Mouse (Mus musculus) subcutaneous adipose tissue, adult 2 months (tissue): Measurements from ENCODE around the gene Chrnb1. TPM values are rescaled to one million over a fixed set of nuclear protein-coding genes. Genes with fewer than 3 reads are reported as not detected.

Experiments
- polyA plus RNA-seq: library from polyadenylated mRNA; depleted of rRNA; stranded (reverse); fragments of >200 nt; gene quantifications from 2 replicates; pipeline ENCODE4 v1.2.3, GENCODE M21; 2012; ENCODE audit warnings: low replicate concordance; rRNA removed

Chrnb1 gene
- 15.3 and 30.1 TPM in 2 replicates for polyA plus RNA-seq

DNA sequence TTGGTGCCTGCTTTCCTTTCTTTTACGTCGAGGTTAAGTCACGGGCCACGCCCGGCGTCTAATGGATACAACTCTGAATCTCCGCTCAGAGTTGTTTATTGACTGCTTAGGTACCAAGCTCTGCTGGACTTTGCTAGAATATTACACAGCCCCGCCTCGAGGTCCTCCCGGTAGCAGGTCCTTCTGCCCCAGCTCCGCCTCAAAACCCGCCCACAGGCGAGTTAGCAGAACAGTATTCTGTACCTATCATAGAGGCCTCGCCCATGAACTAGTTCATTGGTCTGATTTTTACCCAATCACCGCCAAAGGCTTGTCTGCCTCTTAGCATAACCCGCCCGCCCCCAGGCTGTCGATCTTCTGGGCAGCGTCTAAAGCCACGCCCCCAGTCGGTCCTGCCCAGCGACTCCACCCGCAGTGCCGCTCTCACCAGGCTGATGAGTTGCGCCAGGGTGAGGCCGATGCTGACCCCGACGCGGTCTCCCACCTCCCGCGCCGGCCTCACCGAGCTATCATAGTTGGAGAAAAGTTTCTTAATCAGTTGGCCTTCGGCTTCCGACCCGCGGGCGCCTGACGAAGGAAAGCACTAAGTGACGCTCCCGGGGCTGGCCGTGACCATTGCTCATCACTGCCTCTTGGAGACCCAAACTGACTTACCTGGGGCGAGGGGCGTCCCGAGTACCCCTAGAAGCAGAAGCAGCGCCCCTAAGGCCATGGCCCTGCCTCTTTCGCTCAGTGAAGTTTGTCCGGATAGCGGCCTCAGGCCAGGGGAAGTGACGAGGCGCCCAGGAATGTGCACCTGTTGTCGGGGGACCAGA lies at the start of gene Chrnb1:
Gene Chrnb1, minus strand, starts transcription at position 776 of the 815 bp plus-strand sequence.

DNA sequence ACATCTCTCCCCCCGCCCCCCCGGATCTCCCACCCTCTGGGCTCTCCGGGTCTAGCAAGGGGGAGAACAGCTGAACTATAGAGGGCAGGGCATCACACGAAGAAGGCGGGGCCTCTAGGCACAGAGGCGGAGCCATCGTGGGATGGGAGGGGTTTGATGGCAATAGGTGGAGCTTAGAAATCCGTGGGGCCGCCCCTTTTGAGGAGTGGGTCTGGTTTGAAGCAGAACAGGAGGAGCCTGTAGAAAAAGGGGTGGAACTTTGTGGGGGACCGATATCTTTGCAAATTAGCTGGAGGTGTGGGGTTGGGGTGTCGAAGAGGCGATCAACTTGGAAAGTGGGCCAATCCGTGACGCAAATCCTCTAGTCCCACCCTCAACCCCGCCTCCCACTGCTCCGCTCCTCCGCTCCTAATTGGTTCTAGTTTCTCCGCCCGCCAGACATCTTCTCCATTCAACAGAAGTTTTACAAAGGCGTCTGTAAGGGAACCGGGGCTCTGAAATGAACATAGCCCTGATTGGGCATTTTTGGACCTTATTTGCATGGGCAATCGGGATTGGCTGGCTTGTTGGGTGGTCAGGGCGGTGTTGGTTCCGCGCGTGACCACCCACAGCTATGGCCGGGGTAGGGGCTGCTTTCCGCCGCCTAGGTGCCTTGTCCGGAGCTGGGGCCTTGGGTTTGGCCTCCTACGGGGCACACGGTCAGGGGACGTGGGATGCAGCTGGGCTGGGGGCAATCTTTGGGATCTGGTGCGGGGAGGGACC lies 42.4 kb upstream of the Chrnb1 start, which contains the start of gene Tmem256:
Gene Tmem256, plus strand, starts transcription at position 563 of the 762 bp plus-strand sequence.

DNA sequence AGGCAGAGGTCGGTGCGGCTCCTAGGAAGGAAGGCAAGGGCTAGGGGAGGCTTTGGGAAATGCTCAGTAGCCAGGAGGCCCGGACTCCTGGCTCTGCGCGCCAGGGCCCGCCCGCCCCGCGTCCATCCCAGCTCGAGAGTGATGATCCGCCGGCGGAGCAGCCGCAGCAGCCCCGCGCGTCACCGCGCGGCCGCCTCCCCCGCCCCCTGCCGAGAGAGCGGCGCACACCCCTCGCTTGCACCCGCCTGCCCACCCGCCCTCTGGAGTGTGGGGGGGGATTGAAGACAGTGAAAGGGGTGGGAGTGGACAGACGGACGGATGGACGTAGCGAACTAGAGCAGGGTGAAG lies 41.8 kb upstream of the Chrnb1 start, which contains the start of gene Nlgn2:
Gene Nlgn2, minus strand, starts transcription at position 181 of the 348 bp plus-strand sequence.

DNA sequence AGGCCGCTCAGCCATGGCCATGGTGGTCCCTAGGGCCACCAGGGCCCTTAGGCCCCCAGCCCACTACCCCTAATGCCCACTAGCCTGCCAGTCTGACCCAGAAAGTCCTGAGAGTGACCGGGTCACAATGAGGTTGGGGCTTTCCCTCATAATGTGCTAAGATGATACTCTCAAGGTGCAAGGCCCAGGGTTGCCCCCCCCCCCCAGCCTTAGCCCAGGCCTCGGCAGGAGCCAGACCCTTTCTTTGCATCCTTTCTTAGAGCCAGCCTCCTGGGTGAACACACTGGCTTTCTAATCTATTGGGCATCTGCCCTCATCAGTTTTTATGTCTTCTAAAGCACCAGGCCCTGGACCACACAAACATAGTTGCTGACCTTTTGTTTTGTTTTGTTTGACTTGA lies 26.3 kb upstream of the Chrnb1 start, which contains the start of gene Spem1:
Gene Spem1, minus strand, starts transcription at position 101 of the 400 bp plus-strand sequence.

DNA sequence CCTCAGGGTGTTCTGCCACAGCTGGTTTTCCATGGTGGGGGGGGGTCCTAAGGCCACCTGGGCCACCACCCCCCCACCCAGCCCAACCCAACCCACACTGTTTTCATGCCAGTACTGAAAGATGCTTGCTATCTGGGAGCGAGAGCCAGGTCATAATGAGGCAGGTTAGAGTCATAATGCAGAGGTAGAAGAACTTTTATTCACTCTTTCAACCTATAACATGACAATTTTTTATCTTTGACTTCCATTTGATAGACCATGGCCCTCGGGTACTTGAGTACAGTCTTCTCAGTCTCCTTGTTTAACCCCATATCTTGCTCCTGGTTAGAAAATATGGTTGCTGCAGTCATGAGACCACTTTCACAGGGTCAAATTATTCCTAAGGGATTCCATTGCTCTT lies 22.6 kb upstream of the Chrnb1 start, which contains the start of gene Spem2:
Gene Spem2, minus strand, starts transcription at position 101 of the 400 bp plus-strand sequence.

DNA sequence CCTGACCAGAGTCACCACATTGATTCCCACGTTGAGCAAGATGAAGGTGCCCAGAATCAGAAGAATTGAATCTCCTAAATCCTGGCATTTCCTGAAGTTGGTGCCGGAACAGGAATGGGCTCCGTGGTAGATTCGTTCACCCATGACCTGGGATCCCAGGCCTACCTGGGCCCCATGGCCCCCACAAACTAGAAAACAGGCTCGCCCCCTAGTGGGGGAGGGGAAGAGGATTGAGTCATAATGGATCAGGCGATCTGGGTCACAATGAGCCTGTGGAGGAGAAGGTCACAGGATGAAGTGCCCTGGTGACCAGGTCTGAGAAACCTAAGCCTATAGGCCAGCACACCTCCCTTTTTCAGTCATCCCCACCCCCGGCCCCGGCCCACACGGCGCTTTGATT lies 19.4 kb upstream of the Chrnb1 start, which contains the start of gene Gm39566:
Gene Gm39566, minus strand, starts transcription at position 144 of the 400 bp plus-strand sequence.

DNA sequence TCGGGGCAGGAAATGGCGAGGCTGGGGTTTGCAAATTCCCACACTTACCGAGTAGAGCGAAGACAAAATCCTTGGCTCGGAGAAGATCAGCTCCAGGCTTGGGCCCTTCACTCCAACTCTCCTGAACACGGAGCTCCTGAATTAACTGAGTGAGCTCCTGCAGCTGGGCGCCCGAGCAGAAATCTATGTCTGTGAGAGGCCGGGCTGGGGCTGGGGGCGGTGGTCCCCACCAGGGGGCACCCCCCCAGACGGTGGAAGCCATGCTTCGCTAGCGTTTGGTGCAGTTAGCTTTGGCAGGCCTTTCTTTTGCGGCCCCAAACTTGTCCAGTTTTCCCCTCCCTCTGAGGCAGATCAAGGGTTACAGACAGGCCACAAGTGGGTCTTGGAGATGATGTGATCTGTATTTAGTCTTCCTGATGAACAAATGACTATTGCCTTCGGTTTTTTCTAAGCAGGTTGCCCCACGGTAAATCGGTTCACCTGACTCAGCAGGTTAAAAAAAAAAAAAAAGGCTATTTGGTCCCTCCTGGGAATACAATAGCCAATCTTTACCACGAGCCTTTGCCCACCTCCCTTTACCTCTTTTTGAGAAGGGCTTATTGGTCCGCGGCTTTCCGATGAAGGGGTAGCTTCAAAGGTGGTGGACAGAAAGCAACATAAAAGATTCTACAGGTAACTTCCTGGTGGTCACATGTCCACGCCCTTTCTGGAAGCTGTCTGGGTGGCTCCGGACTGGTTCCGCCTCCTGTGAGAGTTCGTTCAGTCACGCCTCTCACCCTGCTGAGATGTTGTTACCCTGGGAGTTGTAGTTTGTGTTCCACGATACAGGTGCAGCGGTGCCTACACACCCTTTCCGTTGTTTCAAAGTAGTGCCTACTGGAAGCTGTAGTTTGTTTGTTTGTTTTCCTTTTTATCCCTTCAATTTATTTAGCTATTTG lies 9.5 kb upstream of the Chrnb1 start, which contains the start of gene Tmem102:
Gene Tmem102, minus strand, starts transcription at position 653 of the 938 bp plus-strand sequence.

DNA sequence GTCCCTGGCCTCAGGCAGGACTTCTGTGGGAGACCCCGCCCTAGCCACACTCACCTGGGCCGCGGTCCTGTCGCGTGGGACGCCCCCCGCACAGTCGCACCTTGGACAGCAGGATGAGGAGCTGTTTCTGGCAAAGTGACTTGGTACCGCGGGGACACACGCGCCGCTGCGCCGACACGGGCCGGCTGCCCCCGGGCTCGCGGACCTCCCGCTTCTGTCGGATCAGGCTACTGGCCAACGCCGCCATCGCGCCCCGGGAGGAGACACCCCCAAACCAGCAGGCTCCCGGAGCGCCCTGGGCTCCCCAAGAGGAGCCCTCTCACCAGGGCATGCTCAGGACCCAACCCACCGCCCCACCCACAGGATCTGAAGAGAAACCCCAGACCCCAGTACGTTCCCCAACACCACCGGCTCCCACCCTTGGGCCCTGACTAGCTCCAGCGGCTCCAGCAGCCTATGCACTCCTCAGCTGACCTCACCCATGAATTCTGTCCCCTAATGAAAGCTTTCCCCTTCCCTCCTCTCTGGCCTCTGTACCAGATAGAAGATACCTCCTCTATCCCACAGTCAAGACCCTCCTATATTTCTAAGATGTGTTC lies 5.7 kb upstream of the Chrnb1 start, which contains the start of gene Fgf11:
Gene Fgf11, minus strand, starts transcription at position 479 of the 599 bp plus-strand sequence.

DNA sequence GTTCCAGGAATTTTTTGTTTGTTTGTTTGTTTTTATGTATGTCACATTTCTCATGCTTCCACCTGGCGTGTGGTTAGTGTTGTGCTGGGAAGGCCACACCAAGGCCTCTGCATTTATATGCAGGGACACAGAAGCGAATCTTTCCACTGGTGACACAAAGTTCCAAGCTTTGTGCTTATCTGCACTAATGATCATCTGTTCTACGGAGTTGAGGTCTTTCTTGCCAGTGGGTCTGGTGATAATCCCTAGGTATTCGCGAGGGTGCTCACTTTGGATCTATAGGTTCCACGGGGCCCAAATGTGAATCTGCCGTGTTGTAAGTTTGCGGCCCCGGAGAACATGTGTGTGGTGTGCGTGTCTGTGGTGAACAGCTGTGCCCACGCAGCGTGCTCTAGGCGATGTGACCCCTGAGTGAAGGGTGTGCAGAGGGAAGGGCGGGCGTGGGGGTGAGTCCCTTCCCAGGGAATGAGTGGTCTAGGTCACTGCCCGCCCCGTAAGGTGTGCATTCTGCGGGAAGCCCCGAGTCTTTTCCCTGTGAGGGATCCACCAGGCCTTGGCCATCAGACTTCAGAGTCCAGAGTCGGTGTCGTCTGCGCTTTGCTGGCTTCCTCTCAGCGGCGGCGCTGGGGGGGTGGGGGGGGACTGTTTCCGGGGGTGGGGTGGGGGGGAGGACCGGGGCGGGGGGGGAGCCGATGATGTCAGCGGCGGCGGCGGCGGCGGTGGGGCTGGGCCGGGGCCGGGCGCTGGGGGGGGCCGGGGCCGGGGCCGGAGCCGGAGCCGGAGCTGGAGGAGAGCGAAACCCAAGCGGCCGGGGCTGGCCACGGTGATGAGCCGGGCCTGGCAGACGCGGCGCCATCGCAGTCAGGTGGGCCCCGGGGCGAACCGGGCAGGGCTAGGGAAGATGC lies 30.3 kb downstream of the Chrnb1 start, which contains the start of gene Zbtb4:
Gene Zbtb4, plus strand, starts transcription at position 692 of the 905 bp plus-strand sequence.

DNA sequence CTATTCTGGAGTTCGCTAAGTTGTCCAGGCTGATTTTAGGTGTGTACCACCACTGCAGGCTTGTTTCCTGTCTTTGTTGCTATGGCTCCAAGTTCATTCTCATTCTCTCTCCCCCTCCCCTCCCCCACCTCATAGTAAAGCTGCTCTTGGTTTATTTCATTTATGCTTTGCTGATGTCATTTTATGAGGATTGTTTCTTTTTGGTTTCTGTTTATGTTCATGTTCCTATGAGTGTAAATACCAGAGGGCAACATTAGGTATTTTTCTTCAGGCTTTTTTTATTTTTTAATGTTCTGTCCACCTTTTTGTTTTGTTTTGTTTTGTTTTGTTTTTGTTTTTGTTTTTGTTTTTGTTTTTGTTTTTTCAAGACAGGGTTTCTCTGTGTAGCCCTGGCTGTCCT lies 33.9 kb downstream of the Chrnb1 start, which contains the start of gene Slc35g3:
Gene Slc35g3, minus strand, starts transcription at position 101 of the 400 bp plus-strand sequence.

DNA sequence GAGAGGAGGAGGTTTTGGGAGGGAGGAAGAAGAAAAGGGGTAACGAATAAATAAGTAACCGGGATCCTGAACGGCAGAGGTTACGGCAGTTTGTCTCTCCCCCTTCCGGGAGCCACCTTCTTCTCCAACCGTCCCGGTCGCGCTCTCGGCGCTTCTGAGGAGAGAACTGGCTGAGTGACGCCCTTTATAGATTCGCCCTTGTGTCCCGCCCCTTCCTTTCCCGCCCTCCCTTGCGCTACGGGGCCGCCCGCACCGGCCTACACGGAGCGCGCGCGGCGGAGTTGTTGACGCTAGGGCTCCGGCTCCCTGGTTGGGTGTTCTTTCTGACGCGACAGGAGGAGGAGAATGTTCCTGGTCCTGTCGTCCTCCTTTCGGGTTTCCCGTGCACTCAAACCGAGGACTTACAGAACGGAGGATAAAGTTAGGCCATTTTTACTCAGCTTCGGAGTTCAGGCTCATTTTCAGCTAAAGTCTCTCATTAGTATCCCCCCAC lies 37.2 kb downstream of the Chrnb1 start, which contains the start of gene Polr2a:
Gene Polr2a, minus strand, starts transcription at position 160 of the 493 bp plus-strand sequence.

Other genes starting within 250 kb of the Chrnb1 start
- 0.29 and 1.4 TPM in 2 replicates for gene Dnah2, start 246.8 kb downstream of the Chrnb1 start, polyA plus RNA-seq
- 0.49 and 29.6 TPM in 2 replicates for gene Efnb3, start 235.7 kb downstream of the Chrnb1 start, polyA plus RNA-seq
- 15.8 and 19.8 TPM in 2 replicates for gene Wrap53, start 215.7 kb downstream of the Chrnb1 start, polyA plus RNA-seq
- gene Trp53, start 215.6 kb downstream of the Chrnb1 start, polyA plus RNA-seq: 68.6 and 188 TPM in 2 replicates
- gene Atp1b2, start 190.0 kb downstream of the Chrnb1 start, polyA plus RNA-seq: 28.5 and 39.7 TPM in 2 replicates
- gene Shbg, start 178.0 kb downstream of the Chrnb1 start, polyA plus RNA-seq: not detected in 2 replicates
- gene Sat2, start 173.9 kb downstream of the Chrnb1 start, polyA plus RNA-seq: 10.9 and 12.6 TPM in 2 replicates
- 58.6 and 88.5 TPM in 2 replicates for gene Fxr2, start 163.0 kb downstream of the Chrnb1 start, polyA plus RNA-seq
- gene Sox15, start 140.6 kb downstream of the Chrnb1 start, polyA plus RNA-seq: 0.15 and 0.24 TPM in 2 replicates
- gene Mpdu1, start 133.3 kb downstream of the Chrnb1 start, polyA plus RNA-seq: 144 and 237 TPM in 2 replicates
- 56.3 and 61.7 TPM in 2 replicates for gene Cd68, start 129.8 kb downstream of the Chrnb1 start, polyA plus RNA-seq
- 319 and 587 TPM in 2 replicates for gene Eif4a1, start 123.5 kb downstream of the Chrnb1 start, polyA plus RNA-seq
- 85.1 and 101 TPM in 2 replicates for gene Senp3, start 113.9 kb downstream of the Chrnb1 start, polyA plus RNA-seq
- 6.3 and 13.6 TPM in 2 replicates for gene Tnfsf13, start 110.2 kb downstream of the Chrnb1 start, polyA plus RNA-seq
- 46.0 and 77.8 TPM in 2 replicates for gene Tnfsf12, start 100.1 kb downstream of the Chrnb1 start, polyA plus RNA-seq
- 9.8 and 12.9 TPM in 2 replicates for gene Tnfsfm13, start 99.8 kb downstream of the Chrnb1 start, polyA plus RNA-seq
- gene Polr2a, start 37.3 kb downstream of the Chrnb1 start, polyA plus RNA-seq: 15.1 and 47.7 TPM in 2 replicates
- 0.10 and 0.21 TPM in 2 replicates for gene Slc35g3, start 34.0 kb downstream of the Chrnb1 start, polyA plus RNA-seq
- gene Zbtb4, start 30.0 kb downstream of the Chrnb1 start, polyA plus RNA-seq: 44.2 and 58.0 TPM in 2 replicates
- gene Fgf11, start 5.9 kb upstream of the Chrnb1 start, polyA plus RNA-seq: 9.8 and 16.7 TPM in 2 replicates
- gene Tmem102, start 9.7 kb upstream of the Chrnb1 start, polyA plus RNA-seq: 0.16 and 7.0 TPM in 2 replicates
- not detected in 2 replicates for gene Gm39566, start 19.4 kb upstream of the Chrnb1 start, polyA plus RNA-seq
- gene Spem2, start 22.5 kb upstream of the Chrnb1 start, polyA plus RNA-seq: not detected in 2 replicates
- gene Spem1, start 26.2 kb upstream of the Chrnb1 start, polyA plus RNA-seq: 0.31 TPM in 1 of 2 replicates, not detected in the other
- 21.2 and 76.1 TPM in 2 replicates for gene Nlgn2, start 41.8 kb upstream of the Chrnb1 start, polyA plus RNA-seq
- gene Tmem256, start 42.6 kb upstream of the Chrnb1 start, polyA plus RNA-seq: 256 and 336 TPM in 2 replicates
- 134 and 164 TPM in 2 replicates for gene Plscr3, start 50.4 kb upstream of the Chrnb1 start, polyA plus RNA-seq
- 5.0 and 6.3 TPM in 2 replicates for gene Tnk1, start 62.8 kb upstream of the Chrnb1 start, polyA plus RNA-seq
- gene Tmem95, start 82.1 kb upstream of the Chrnb1 start, polyA plus RNA-seq: not detected in 2 replicates
- 9.5 and 11.7 TPM in 2 replicates for gene Kctd11, start 85.5 kb upstream of the Chrnb1 start, polyA plus RNA-seq
- 3.5 and 5.1 TPM in 2 replicates for gene Acap1, start 99.6 kb upstream of the Chrnb1 start, polyA plus RNA-seq
- gene 2810408A11Rik, start 105.0 kb upstream of the Chrnb1 start, polyA plus RNA-seq: 0.82 and 2.1 TPM in 2 replicates
- gene Neurl4, start 105.1 kb upstream of the Chrnb1 start, polyA plus RNA-seq: 40.1 and 69.0 TPM in 2 replicates
- 74.4 and 90.7 TPM in 2 replicates for gene Gps2, start 117.9 kb upstream of the Chrnb1 start, polyA plus RNA-seq
- gene Eif5a, start 126.0 kb upstream of the Chrnb1 start, polyA plus RNA-seq: 533 and 726 TPM in 2 replicates
- gene Ybx2, start 139.9 kb upstream of the Chrnb1 start, polyA plus RNA-seq: 8.7 and 20.8 TPM in 2 replicates
- gene Slc2a4, start 152.2 kb upstream of the Chrnb1 start, polyA plus RNA-seq: 205 and 344 TPM in 2 replicates
- gene Cldn7, start 168.8 kb upstream of the Chrnb1 start, polyA plus RNA-seq: 0.49 and 65.8 TPM in 2 replicates
- gene Ctdnep1, start 185.2 kb upstream of the Chrnb1 start, polyA plus RNA-seq: 106 and 148 TPM in 2 replicates
- 95.6 and 101 TPM in 2 replicates for gene Elp5, start 186.6 kb upstream of the Chrnb1 start, polyA plus RNA-seq
- 566 and 640 TPM in 2 replicates for gene Gabarap, start 195.2 kb upstream of the Chrnb1 start, polyA plus RNA-seq
- gene Phf23, start 199.8 kb upstream of the Chrnb1 start, polyA plus RNA-seq: 17.1 and 38.9 TPM in 2 replicates
- gene Dvl2, start 204.7 kb upstream of the Chrnb1 start, polyA plus RNA-seq: 9.4 and 27.1 TPM in 2 replicates
- 153 and 251 TPM in 2 replicates for gene Acadvl, start 219.5 kb upstream of the Chrnb1 start, polyA plus RNA-seq
- 16.9 and 56.2 TPM in 2 replicates for gene Dlg4, start 221.0 kb upstream of the Chrnb1 start, polyA plus RNA-seq